16 mouse cellular contexts compared by ENCODE assay signal in the genomic region with DNA sequence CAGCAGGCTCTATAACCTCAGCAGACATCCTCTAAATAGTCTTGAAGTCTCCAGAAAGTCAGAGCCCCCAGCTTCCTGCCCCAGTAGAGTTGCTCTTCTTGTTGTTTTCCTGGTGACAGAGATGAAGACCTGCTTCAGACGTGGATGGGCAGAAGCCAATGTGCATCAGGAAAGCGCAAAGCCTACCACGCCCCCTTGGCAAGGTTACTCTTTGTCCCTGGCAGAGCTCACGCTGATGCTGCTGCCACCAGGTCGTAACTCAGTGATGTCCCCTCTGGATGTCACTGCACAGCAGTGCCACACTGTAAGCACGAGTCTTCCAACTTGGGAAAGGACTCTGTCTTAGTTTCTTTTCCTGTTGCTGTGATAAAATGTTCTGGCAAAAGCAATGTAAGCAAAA.
"Had no signal": no experiment of that assay in that cellular context is flagged by ENCODE, and none has a peak within 500 bp of the region (broad histone marks: within the 10 kb centered on the region; RNA-seq: fewer than 3 reads in every experiment).

No protein-coding gene starts in this region.

- H3K9me3 ChIP-seq: neural tube, embryonic 13.5 days; neural tube, embryonic 15.5 days; stomach, embryonic 15.5 days had no signal

- H3K27ac ChIP-seq: neural tube, embryonic 13.5 days; neural tube, embryonic 15.5 days; stomach, embryonic 15.5 days; stomach, postnatal 0 days had no signal

- H3K4me3 ChIP-seq: neural tube, embryonic 13.5 days; neural tube, embryonic 15.5 days; stomach, embryonic 15.5 days had no signal

- H3K4me1 ChIP-seq: neural tube, embryonic 13.5 days; neural tube, embryonic 15.5 days; stomach, embryonic 15.5 days had no signal

- H3K27me3 ChIP-seq: neural tube, embryonic 13.5 days; neural tube, embryonic 15.5 days; stomach, embryonic 15.5 days had no signal

- H3K36me3 ChIP-seq: neural tube, embryonic 13.5 days; neural tube, embryonic 15.5 days; stomach, embryonic 15.5 days had no signal

- H3K9ac ChIP-seq: neural tube, embryonic 13.5 days; neural tube, embryonic 15.5 days; stomach, embryonic 15.5 days had no signal

- DNase-seq: retina, postnatal 1 day; right cerebral cortex, adult 18-20 months; right cerebral cortex, postnatal 14 days; right cerebral cortex, postnatal 25 days; right cerebral cortex, postnatal 4 days; spleen, adult 18-20 months; thymus, adult 18-20 months; thymus, adult 2 months; thymus, postnatal 14 days; thymus, postnatal 25 days; thymus, postnatal 36 days; thymus, postnatal 4 days had no signal

- H3K4me2 ChIP-seq: neural tube, embryonic 13.5 days; neural tube, embryonic 15.5 days; stomach, embryonic 15.5 days had no signal
